Mouse (Mus musculus) limb, embryonic 15.5 days (tissue): ENCODE data around the gene Cdc37. TPM values are rescaled to one million over a fixed set of nuclear protein-coding genes. Genes with fewer than 3 reads are reported as not detected.
A peak's percentile ranks its signal among the peaks of the same experiment; 100 is the strongest.

Experiments used
- ATAC-seq: fragments of 200-750 bp; cut with Nextera tagmentation; 2 replicates; pipeline ENCODE4 v1.8.0; 2017; ENCODE audit warnings: low read depth, moderate TSS enrichment; ENCODE audit not compliant: insufficient number of reproducible peaks, low FRiP score, low TSS enrichment
- H3K27ac ChIP-seq: fragments of 300-500 bp; sonication (generic); 2 replicates; pipeline ENCODE4 v1.5.1; 2015; ENCODE audit warnings: moderate library complexity, mild to moderate bottlenecking, inconsistent platforms
- H3K27me3 ChIP-seq: fragments of 300-500 bp; sonication (generic); 2 replicates; pipeline ENCODE4 v1.6.1; 2015; ENCODE audit warnings: inconsistent platforms
- H3K36me3 ChIP-seq: fragments of 300-500 bp; sonication (generic); 2 replicates; pipeline ENCODE4 v1.6.1; 2015; ENCODE audit warnings: inconsistent platforms
- H3K4me1 ChIP-seq: fragments of 300-500 bp; sonication (generic); 2 replicates; pipeline ENCODE4 v1.6.1; 2015; ENCODE audit warnings: inconsistent platforms
- H3K4me2 ChIP-seq: fragments of 300-500 bp; sonication (generic); 2 replicates; pipeline ENCODE4 v1.6.1; 2015; ENCODE audit warnings: mild to moderate bottlenecking, inconsistent platforms
- H3K4me3 ChIP-seq: fragments of 300-500 bp; sonication (generic); 2 replicates; pipeline ENCODE4 v1.5.1; 2015; ENCODE audit warnings: mild to moderate bottlenecking, inconsistent platforms
- H3K9ac ChIP-seq: fragments of 300-500 bp; sonication (generic); 2 replicates; pipeline ENCODE4 v1.6.1; 2015; ENCODE audit warnings: inconsistent platforms
- H3K9me3 ChIP-seq: fragments of 300-500 bp; sonication (generic); 2 replicates; pipeline ENCODE4 v1.6.1; 2016; ENCODE audit warnings: inconsistent platforms
- WGBS: fragments of 180-500 bp; shearing (Covaris S2); methylation state at CpG from one replicate; pipeline ENCODE4 v1.1.7; 2015; 5-methylcytosine and 5-hydroxymethylcytosine counted together
- polyA plus RNA-seq: library from polyadenylated mRNA; unstranded; fragments of >200 nt; fragmentation: Nextera tagmentation; extraction: Ambion mirVana; gene quantifications from 2 replicates; pipeline ENCODE4 v1.2.1, GENCODE M21; 2015

Cdc37 gene
- polyA plus RNA-seq, 1 experiment from 2014 or later: 298 TPM

- WGBS: 80% methylated on average over 6 of the region's 6 CpGs
- H3K27me3 ChIP-seq: no peaks in the 10 kb centered on the region
- no peak overlapping the region for H3K27ac ChIP-seq
- peaks cover 19% of the 10 kb centered on the region for H3K36me3 ChIP-seq
- H3K4me1 ChIP-seq: peaks cover 6% of the 10 kb centered on the region
- H3K9ac ChIP-seq: no peak overlapping the region
- ATAC-seq: no peak
- H3K9me3 ChIP-seq: no peaks in the 10 kb centered on the region
- no peak overlapping the region for H3K4me3 ChIP-seq
- no peak overlapping the region for H3K4me2 ChIP-seq
Observed at GRCm38 (mm10) chr9:21104814-21105213, 45.0 kb downstream of the Cdc37 start.

- Histone ChIP-seq H3K9ac (no peak overlapping the region), H3K4me3 (no peak overlapping the region), H3K27me3 (no peaks in the 10 kb centered on the region), H3K4me1 (peaks cover 6% of the 10 kb centered on the region), H3K27ac (no peak overlapping the region), H3K4me2 (no peak overlapping the region), H3K9me3 (no peaks in the 10 kb centered on the region), H3K36me3 (peaks cover 3% of the 10 kb centered on the region)
- ATAC-seq: no peak
- WGBS: 95% methylated on average over 2 of the region's 2 CpGs
Observed at GRCm38 (mm10) chr9:21102076-21102475, 47.7 kb downstream of the Cdc37 start.

- Histone ChIP-seq H3K4me2 (no peak overlapping the region), H3K9me3 (no peaks in the 10 kb centered on the region), H3K9ac (no peak overlapping the region), H3K27ac (no peak overlapping the region), H3K4me1 (peaks cover 6% of the 10 kb centered on the region), H3K4me3 (no peak overlapping the region), H3K27me3 (no peaks in the 10 kb centered on the region), H3K36me3 (peaks cover 3% of the 10 kb centered on the region; the same call in 1 of the 2 replicates)
- 50% methylated on average over 15 of the region's 15 CpGs for WGBS
- no peak for ATAC-seq
Observed at GRCm38 (mm10) chr9:21100447-21101161, 49.2 kb downstream of the Cdc37 start.

- H3K36me3 ChIP-seq: no peaks in the 10 kb centered on the region
- no peaks in the 10 kb centered on the region for H3K9me3 ChIP-seq
- WGBS: 77% methylated on average over 8 of the region's 8 CpGs
- H3K27me3 ChIP-seq: no peaks in the 10 kb centered on the region
- H3K4me2 ChIP-seq: no peak overlapping the region
- no peak overlapping the region for H3K27ac ChIP-seq
- H3K4me3 ChIP-seq: no peak overlapping the region
- peaks cover 6% of the 10 kb centered on the region for H3K4me1 ChIP-seq
- no peak overlapping the region for H3K9ac ChIP-seq
- ATAC-seq: no peak
Observed at GRCm38 (mm10) chr9:21097793-21098192, 52.0 kb downstream of the Cdc37 start.

GRCm38 (mm10) chr9:21095958-21096357 lies 53.8 kb downstream of the Cdc37 start:
- H3K4me1 ChIP-seq: peaks cover 7% of the 10 kb centered on the region

GRCm38 (mm10) chr9:21093423-21093822 lies 56.4 kb downstream of the Cdc37 start:
- H3K27me3 ChIP-seq: no peaks in the 10 kb centered on the region
- H3K4me2 ChIP-seq: no peak overlapping the region
- no peak overlapping the region for H3K4me3 ChIP-seq
- no peak overlapping the region for H3K27ac ChIP-seq
- 94% methylated on average over 9 of the region's 9 CpGs for WGBS
- H3K9ac ChIP-seq: no peak overlapping the region
- no peaks in the 10 kb centered on the region for H3K9me3 ChIP-seq
- ATAC-seq: no peak
- H3K4me1 ChIP-seq: peaks cover 13% of the 10 kb centered on the region
- H3K36me3 ChIP-seq: peaks cover 17% of the 10 kb centered on the region

More at GRCm38 (mm10) chr9:21095958-21096357, 53.8 kb downstream of the Cdc37 start:
- no peaks in the 10 kb centered on the region for H3K36me3 ChIP-seq
- no peaks in the 10 kb centered on the region for H3K27me3 ChIP-seq
- H3K9me3 ChIP-seq: no peaks in the 10 kb centered on the region
- no peak overlapping the region for H3K4me2 ChIP-seq
- H3K9ac ChIP-seq: no peak overlapping the region
- no peak for ATAC-seq
- H3K27ac ChIP-seq: no peak overlapping the region
- no peak overlapping the region for H3K4me3 ChIP-seq
- 91% methylated on average over 4 of the region's 4 CpGs for WGBS

GRCm38 (mm10) chr9:21091707-21092320 lies 58.0 kb downstream of the Cdc37 start, which contains the start of the genes Gm38431 and Raver1:
Gm38431 (minus strand) TSS chr9:21091997.
Raver1 (minus strand) TSS chr9:21092008.
- Histone ChIP-seq H3K27me3 (no peaks in the 10 kb centered on the region), H3K9me3 (no peaks in the 10 kb centered on the region), H3K36me3 (peaks cover 33% of the 10 kb centered on the region), H3K27ac (peak within 1 kb of the TSS; percentile 95), H3K4me1 (peaks cover 13% of the 10 kb centered on the region), H3K9ac (peak within 1 kb of the TSS; percentile 90), H3K4me3 (peak within 1 kb of the TSS; percentile 67), H3K4me2 (peak within 1 kb of the TSS; percentile 71)
- WGBS: under 1% methylated on average over 54 of the region's 54 CpGs
- peak; percentile 100 for ATAC-seq

GRCm38 (mm10) chr9:21090972-21091706 lies 58.6 kb downstream of the Cdc37 start:
- ATAC-seq: no peak
- Histone ChIP-seq H3K4me3 (peak overlapping the region; percentile 67), H3K9me3 (no peaks in the 10 kb centered on the region), H3K27ac (peak overlapping the region; percentile 95), H3K36me3 (peaks cover 40% of the 10 kb centered on the region), H3K9ac (peak overlapping the region; percentile 90), H3K27me3 (no peaks in the 10 kb centered on the region), H3K4me1 (peaks cover 13% of the 10 kb centered on the region), H3K4me2 (peak overlapping the region; percentile 71)
- 5% methylated on average over 24 of the region's 24 CpGs for WGBS

- Histone ChIP-seq H3K9me3 (no peaks in the 10 kb centered on the region), H3K27me3 (no peaks in the 10 kb centered on the region), H3K9ac (peak overlapping the region; percentile 90), H3K4me1 (peaks cover 13% of the 10 kb centered on the region), H3K4me2 (peak overlapping the region; percentile 71), H3K27ac (no peak overlapping the region), H3K36me3 (peaks cover 46% of the 10 kb centered on the region), H3K4me3 (peak overlapping the region; percentile 67)
- 86% methylated on average over 1 of the region's 1 CpGs for WGBS
- no peak for ATAC-seq
Observed at GRCm38 (mm10) chr9:21090537-21090936, 59.2 kb downstream of the Cdc37 start.

GRCm38 (mm10) chr9:21083324-21083723 lies 66.5 kb downstream of the Cdc37 start:
- Histone ChIP-seq H3K9ac (no peak overlapping the region), H3K4me1 (no peaks in the 10 kb centered on the region), H3K27me3 (no peaks in the 10 kb centered on the region), H3K27ac (no peak overlapping the region), H3K4me2 (no peak overlapping the region), H3K9me3 (no peaks in the 10 kb centered on the region), H3K36me3 (peaks cover 96% of the 10 kb centered on the region), H3K4me3 (no peak overlapping the region)
- WGBS: 90% methylated on average over 3 of the region's 3 CpGs
- ATAC-seq: no peak
